Mouse (Mus musculus) bone marrow, adult 2 months (tissue): ENCODE results near the gene Zcchc13.

Source experiments
- CTCF ChIP-seq: fragments of 200-500 bp; IDR thresholded peaks from 2 replicates; pipeline ENCODE4 v1.5.1; 2011; ENCODE audit warnings: low read length, control low read depth; ENCODE audit not compliant: control insufficient read depth, insufficient read depth
- POLR2A ChIP-seq: fragments of 200-500 bp; IDR thresholded peaks from 2 replicates; pipeline ENCODE4 v1.6.1; 2011; ENCODE audit warnings: low read depth, mild to moderate bottlenecking, control low read depth, low read length, borderline replicate concordance; ENCODE audit not compliant: control insufficient read depth

GRCm38 (mm10) chrX:103615453-103615852 lies 14.9 kb upstream of the Zcchc13 start:
- no peak for TF ChIP-seq CTCF
- TF ChIP-seq POLR2A, result no peak
